Comparison of ENCODE assay signal across 8 mouse cellular contexts in genomic region chr3:104714679-104715326, GRCm38 (mm10).
DNase-seq lines count a peak whose midpoint lies in the region; ATAC-seq lines count a peak whose summit lies in the region.

No protein-coding gene starts in this region.

- peak; percentile 36 for DNase-seq in left cerebral cortex, postnatal 4 days
- DNase-seq in left cerebral cortex, adult 11 months (ENCODE audit: low spot score): no peak
- DNase-seq in c-Kit-positive CD71-positive TER-119-negative erythroid progenitor cells, embryonic 14.5 days (ENCODE audit: low read depth): peak; percentile 71
- DNase-seq in forebrain, embryonic 11.5 days (ENCODE audit: low spot score): peak; percentile 83
- peak; percentile 71 for DNase-seq in liver, embryonic 13.5 days
- DNase-seq in natural killer cell, adult 2 months (ENCODE audit: low spot score in 2 of 2): peak; percentile 40 to 56
- DNase-seq in thymus, postnatal 36 days: peak; percentile 38 to 49

- no peak overlapping the region for H3K4me3 ChIP-seq in forebrain, embryonic 11.5 days (ENCODE audit: low read depth, low read length)
- peak overlapping the region; percentile 22 for H3K4me3 ChIP-seq in hindbrain, embryonic 16.5 days (ENCODE audit: low read length)
- H3K4me3 ChIP-seq in liver, embryonic 13.5 days (replicated peaks): peak overlapping the region; percentile 34

- no peak; the same call in 1 of the 2 replicates for ATAC-seq in forebrain, embryonic 11.5 days (replicated peaks; ENCODE audit: low FRiP score)
- ATAC-seq in hindbrain, embryonic 16.5 days: peak; percentile 43
- ATAC-seq in liver, embryonic 13.5 days (ENCODE audit: low read depth): peak; percentile 61; the same call in 1 of the 2 replicates

- 0 out of 2 replicates have a peak, but pooled peaks cover 2% of the 10 kb centered on the region for H3K4me1 ChIP-seq in forebrain, embryonic 11.5 days (replicated peaks; ENCODE audit: control insufficient read depth, insufficient read depth, low read length)
- peaks cover 5% of the 10 kb centered on the region; the same call in 1 of the 2 replicates for H3K4me1 ChIP-seq in hindbrain, embryonic 16.5 days (ENCODE audit: control insufficient read depth, insufficient read depth, low read depth, low read length)
- H3K4me1 ChIP-seq in liver, embryonic 13.5 days (replicated peaks): peaks cover 5% of the 10 kb centered on the region

- H3K4me2 ChIP-seq in forebrain, embryonic 11.5 days (ENCODE audit: low read depth, low read length, severe bottlenecking): peak overlapping the region; percentile 33; the same call in 1 of the 2 replicates
- peak overlapping the region; percentile 53 for H3K4me2 ChIP-seq in hindbrain, embryonic 16.5 days (ENCODE audit: low read length)
- peak overlapping the region; percentile 63 for H3K4me2 ChIP-seq in liver, embryonic 13.5 days

- intact Hi-C loops in left cerebral cortex, postnatal 4 days (cut with DNase I): loop anchor here (5.0 kb wide), 1 partner anchor 62 kb away; no protein-coding TSS in a partner anchor

- 54% methylated on average over 11 of the region's 11 CpGs for WGBS in forebrain, embryonic 11.5 days
- 51% methylated on average over 11 of the region's 11 CpGs for WGBS in hindbrain, embryonic 16.5 days
- 41% methylated on average over 11 of the region's 11 CpGs for WGBS in liver, embryonic 13.5 days (ENCODE audit: insufficient replicate concordance)

- peak overlapping the region; percentile 12; the same call in 1 of the 2 replicates for H3K9ac ChIP-seq in forebrain, embryonic 11.5 days (ENCODE audit: low read length)
- H3K9ac ChIP-seq in hindbrain, embryonic 16.5 days (ENCODE audit: low read depth, low read length): peak overlapping the region; percentile 45
- peak overlapping the region; percentile 39; the same call in 1 of the 2 replicates for H3K9ac ChIP-seq in liver, embryonic 13.5 days

- no peaks in the 10 kb centered on the region for H3K9me3 ChIP-seq in forebrain, embryonic 11.5 days (ENCODE audit: control insufficient read depth, low read length)
- H3K9me3 ChIP-seq in hindbrain, embryonic 16.5 days (ENCODE audit: control insufficient read depth, low read length): no peaks in the 10 kb centered on the region
- H3K9me3 ChIP-seq in liver, embryonic 13.5 days (replicated peaks): no peaks in the 10 kb centered on the region

- no peak overlapping the region for H3K27ac ChIP-seq in forebrain, embryonic 11.5 days (ENCODE audit: low read depth, low read length)
- H3K27ac ChIP-seq in hindbrain, embryonic 16.5 days (ENCODE audit: low read depth, low read length): no peak overlapping the region
- no peak overlapping the region; the same call in 1 of the 2 replicates for H3K27ac ChIP-seq in liver, embryonic 13.5 days

- no peaks in the 10 kb centered on the region for H3K27me3 ChIP-seq in forebrain, embryonic 11.5 days (ENCODE audit: control insufficient read depth, insufficient read depth, low read length)
- H3K27me3 ChIP-seq in hindbrain, embryonic 16.5 days (replicated peaks; ENCODE audit: control insufficient read depth, insufficient read depth, low read length): no peaks in the 10 kb centered on the region
- no peaks in the 10 kb centered on the region for H3K27me3 ChIP-seq in liver, embryonic 13.5 days

- no peaks in the 10 kb centered on the region for H3K36me3 ChIP-seq in forebrain, embryonic 11.5 days (ENCODE audit: control insufficient read depth, insufficient read depth, low read length)
- no peaks in the 10 kb centered on the region for H3K36me3 ChIP-seq in hindbrain, embryonic 16.5 days (ENCODE audit: control insufficient read depth, insufficient read depth, low read length)
- no peaks in the 10 kb centered on the region for H3K36me3 ChIP-seq in liver, embryonic 13.5 days
